Mouse (Mus musculus) embryonic facial prominence, embryonic 15.5 days (tissue): ENCODE measurements around the gene 4922502D21Rik. TPM values are rescaled to one million over a fixed set of nuclear protein-coding genes. Genes with fewer than 3 reads are reported as not detected.
"Not testable (repeated sequence)": the region's sequence is repeated elsewhere in the genome, so short reads cannot be mapped to it uniquely, and the experiment has no call there.

Experiments used
- ATAC-seq: fragments of 200-750 bp; cut with Nextera tagmentation; 2 replicates; pipeline ENCODE4 v1.8.0; 2017; ENCODE audit warnings: low read depth, moderate TSS enrichment; ENCODE audit not compliant: insufficient number of reproducible peaks, low FRiP score, low TSS enrichment
- H3K27ac ChIP-seq: fragments of 300-500 bp; sonication (generic); replicated peaks from 2 replicates; pipeline ENCODE4 v1.5.1; 2015; ENCODE audit warnings: mild to moderate bottlenecking, inconsistent platforms
- H3K27me3 ChIP-seq: fragments of 300-500 bp; sonication (generic); 2 replicates; pipeline ENCODE4 v1.6.1; 2015; ENCODE audit warnings: inconsistent platforms
- H3K36me3 ChIP-seq: fragments of 300-500 bp; sonication (generic); 2 replicates; pipeline ENCODE4 v1.6.1; 2015; ENCODE audit warnings: mild to moderate bottlenecking, inconsistent platforms
- H3K4me1 ChIP-seq: fragments of 300-500 bp; sonication (generic); 2 replicates; pipeline ENCODE4 v1.6.1; 2015; ENCODE audit warnings: inconsistent platforms
- H3K4me2 ChIP-seq: fragments of 300-500 bp; sonication (generic); replicated peaks from 2 replicates; pipeline ENCODE4 v1.6.1; 2015; ENCODE audit warnings: mild to moderate bottlenecking, inconsistent platforms
- H3K4me3 ChIP-seq: fragments of 300-500 bp; sonication (generic); replicated peaks from 2 replicates; pipeline ENCODE4 v1.5.1; 2015; ENCODE audit warnings: mild to moderate bottlenecking, inconsistent platforms
- H3K9ac ChIP-seq: fragments of 300-500 bp; sonication (generic); 2 replicates; pipeline ENCODE4 v1.6.1; 2015; ENCODE audit warnings: inconsistent platforms
- H3K9me3 ChIP-seq: fragments of 300-500 bp; sonication (generic); replicated peaks from 2 replicates; pipeline ENCODE4 v1.6.1; 2016; ENCODE audit warnings: inconsistent platforms
- WGBS: fragments of 180-500 bp; shearing (Covaris S2); methylation state at CpG from one replicate; pipeline ENCODE4 v1.1.7; 2015; 5-methylcytosine and 5-hydroxymethylcytosine counted together
- polyA plus RNA-seq: library from polyadenylated mRNA; unstranded; fragments of >200 nt; fragmentation: Nextera tagmentation; extraction: Ambion mirVana; gene quantifications from 2 replicates; pipeline ENCODE4 v1.2.1, GENCODE M21; 2015

4922502D21Rik gene
- polyA plus RNA-seq, 1 experiment from 2014 or later: 0.47 TPM

GRCm38 (mm10) chr6:129344408-129344807 is 12.8 kb upstream of the 4922502D21Rik start:
- no peak overlapping the region for H3K27ac ChIP-seq
- WGBS: 66% methylated on average over 3 of the region's 3 CpGs
- H3K9me3 ChIP-seq: no peaks in the 10 kb centered on the region; the same call in 1 of the 2 replicates
- no peaks in the 10 kb centered on the region for H3K4me1 ChIP-seq
- H3K9ac ChIP-seq: no peak overlapping the region
- H3K36me3 ChIP-seq: no peaks in the 10 kb centered on the region
- H3K27me3 ChIP-seq: no peaks in the 10 kb centered on the region
- H3K4me2 ChIP-seq: no peak overlapping the region
- H3K4me3 ChIP-seq: no peak overlapping the region
- no peak for ATAC-seq

- ATAC-seq, H3K4me2 ChIP-seq, H3K4me3 ChIP-seq, H3K27me3 ChIP-seq, H3K27ac ChIP-seq, H3K4me1 ChIP-seq, H3K9me3 ChIP-seq, H3K36me3 ChIP-seq, H3K9ac ChIP-seq: not testable (repeated sequence)
- WGBS: 77% methylated on average over 4 of the region's 4 CpGs
Measured at GRCm38 (mm10) chr6:129342391-129342790, 10.8 kb upstream of the 4922502D21Rik start, which contains the start of gene Clec12a. Clec12a (plus strand) TSS chr6:129342691.

- no peak overlapping the region for H3K4me3 ChIP-seq
- WGBS: 63% methylated on average over 1 of the region's 1 CpGs
- no peak for ATAC-seq
Measured at GRCm38 (mm10) chr6:129337751-129338150, 6.2 kb upstream of the 4922502D21Rik start.

GRCm38 (mm10) chr6:129333674-129334078 is 2.1 kb upstream of the 4922502D21Rik start:
- Histone ChIP-seq H3K4me1 (no peaks in the 10 kb centered on the region), H3K4me3 (no peak overlapping the region), H3K9ac (no peak overlapping the region), H3K36me3 (no peaks in the 10 kb centered on the region), H3K4me2 (no peak overlapping the region), H3K27ac (no peak overlapping the region), H3K27me3 (no peaks in the 10 kb centered on the region), H3K9me3 (no peaks in the 10 kb centered on the region)
- ATAC-seq: no peak
- WGBS: 29% methylated on average over 11 of the region's 11 CpGs

More at GRCm38 (mm10) chr6:129337751-129338150, 6.2 kb upstream of the 4922502D21Rik start:
- Histone ChIP-seq H3K4me1 (no peaks in the 10 kb centered on the region), H3K9ac (no peak overlapping the region), H3K36me3 (no peaks in the 10 kb centered on the region), H3K27me3 (no peaks in the 10 kb centered on the region), H3K27ac (no peak overlapping the region), H3K9me3 (no peaks in the 10 kb centered on the region), H3K4me2 (no peak overlapping the region)

GRCm38 (mm10) chr6:129326568-129327150 is 4.9 kb downstream of the 4922502D21Rik start:
- no peak for ATAC-seq
- H3K4me3 ChIP-seq: no peak overlapping the region
- H3K36me3 ChIP-seq: no peaks in the 10 kb centered on the region
- H3K9me3 ChIP-seq: no peaks in the 10 kb centered on the region
- no peak overlapping the region for H3K9ac ChIP-seq
- H3K4me2 ChIP-seq: no peak overlapping the region
- H3K27me3 ChIP-seq: no peaks in the 10 kb centered on the region
- 59% methylated on average over 13 of the region's 13 CpGs for WGBS
- no peak overlapping the region for H3K27ac ChIP-seq
- H3K4me1 ChIP-seq: no peaks in the 10 kb centered on the region

GRCm38 (mm10) chr6:129326016-129326415 is 5.6 kb downstream of the 4922502D21Rik start:
- H3K36me3 ChIP-seq: no peaks in the 10 kb centered on the region
- H3K9me3 ChIP-seq: no peaks in the 10 kb centered on the region
- no peak overlapping the region for H3K4me3 ChIP-seq
- no peaks in the 10 kb centered on the region for H3K4me1 ChIP-seq
- ATAC-seq: no peak
- no peak overlapping the region for H3K9ac ChIP-seq
- H3K4me2 ChIP-seq: no peak overlapping the region
- 62% methylated on average over 1 of the region's 1 CpGs for WGBS
- no peak overlapping the region for H3K27ac ChIP-seq
- no peaks in the 10 kb centered on the region for H3K27me3 ChIP-seq

- Histone ChIP-seq H3K4me1 (no peaks in the 10 kb centered on the region), H3K4me2 (no peak overlapping the region), H3K27me3 (no peaks in the 10 kb centered on the region), H3K9me3 (no peaks in the 10 kb centered on the region), H3K4me3 (no peak overlapping the region), H3K27ac (no peak overlapping the region), H3K9ac (no peak overlapping the region), H3K36me3 (no peaks in the 10 kb centered on the region)
- ATAC-seq: no peak
- 73% methylated on average over 4 of the region's 4 CpGs for WGBS
Measured at GRCm38 (mm10) chr6:129319331-129319730, 12.3 kb downstream of the 4922502D21Rik start.

- H3K4me1 ChIP-seq: no peaks in the 10 kb centered on the region
- no peaks in the 10 kb centered on the region for H3K9me3 ChIP-seq
- no peaks in the 10 kb centered on the region for H3K27me3 ChIP-seq
- no peak for ATAC-seq
- no peaks in the 10 kb centered on the region for H3K36me3 ChIP-seq
- H3K9ac ChIP-seq: no peak overlapping the region
- H3K27ac ChIP-seq: no peak overlapping the region
- 55% methylated on average over 1 of the region's 1 CpGs for WGBS
- H3K4me2 ChIP-seq: no peak overlapping the region
- no peak overlapping the region for H3K4me3 ChIP-seq
Measured at GRCm38 (mm10) chr6:129318395-129318794, 13.2 kb downstream of the 4922502D21Rik start.

- H3K27ac ChIP-seq: no peak overlapping the region
- H3K9ac ChIP-seq: no peak overlapping the region
- no peaks in the 10 kb centered on the region for H3K9me3 ChIP-seq
- no peaks in the 10 kb centered on the region for H3K27me3 ChIP-seq
- no peak overlapping the region for H3K4me2 ChIP-seq
- H3K36me3 ChIP-seq: no peaks in the 10 kb centered on the region
- ATAC-seq: no peak
- no peak overlapping the region for H3K4me3 ChIP-seq
- no peaks in the 10 kb centered on the region for H3K4me1 ChIP-seq
- 76% methylated on average over 2 of the region's 2 CpGs for WGBS
Measured at GRCm38 (mm10) chr6:129316463-129316862, 15.1 kb downstream of the 4922502D21Rik start.

- Histone ChIP-seq H3K36me3 (no peaks in the 10 kb centered on the region), H3K27me3 (no peaks in the 10 kb centered on the region), H3K4me1 (no peaks in the 10 kb centered on the region), H3K4me3 (no peak overlapping the region), H3K27ac (no peak overlapping the region), H3K9ac (no peak overlapping the region), H3K4me2 (no peak overlapping the region), H3K9me3 (no peaks in the 10 kb centered on the region)
- no peak for ATAC-seq
- WGBS: 74% methylated on average over 1 of the region's 1 CpGs
Measured at GRCm38 (mm10) chr6:129315698-129316097, 15.9 kb downstream of the 4922502D21Rik start.

- H3K4me2 ChIP-seq: no peak overlapping the region
- no peaks in the 10 kb centered on the region for H3K9me3 ChIP-seq
- H3K9ac ChIP-seq: no peak overlapping the region
- no peaks in the 10 kb centered on the region for H3K27me3 ChIP-seq
- no peak overlapping the region for H3K27ac ChIP-seq
- no peaks in the 10 kb centered on the region for H3K36me3 ChIP-seq
- no peaks in the 10 kb centered on the region for H3K4me1 ChIP-seq
- H3K4me3 ChIP-seq: no peak overlapping the region
- WGBS: 82% methylated on average over 3 of the region's 3 CpGs
- no peak for ATAC-seq
Measured at GRCm38 (mm10) chr6:129314655-129315168, 16.9 kb downstream of the 4922502D21Rik start.

GRCm38 (mm10) chr6:129312499-129312898 is 19.1 kb downstream of the 4922502D21Rik start:
- no peak overlapping the region for H3K9ac ChIP-seq
- no peaks in the 10 kb centered on the region for H3K27me3 ChIP-seq
- H3K27ac ChIP-seq: no peak overlapping the region
- no peak overlapping the region for H3K4me3 ChIP-seq
- H3K9me3 ChIP-seq: no peaks in the 10 kb centered on the region
- 65% methylated on average over 3 of the region's 3 CpGs for WGBS
- no peaks in the 10 kb centered on the region for H3K4me1 ChIP-seq
- no peak for ATAC-seq
- no peaks in the 10 kb centered on the region for H3K36me3 ChIP-seq
- no peak overlapping the region for H3K4me2 ChIP-seq
